Mouse (Mus musculus) brain, embryonic 14.5 days (tissue): ENCODE measurements at regions not wholly inside any gene's neighbourhood (a gene's known extent, or its start where the extent isn't known, plus 50 kb on each side); places are given as distances from the start of the nearest gene placed in this dataset.

Experiments used
- CTCF ChIP-seq: fragments of 200-500 bp; IDR thresholded peaks from 2 replicates; pipeline ENCODE4 v1.5.1; 2012; ENCODE audit warnings: inconsistent platforms, mild to moderate bottlenecking, moderate library complexity, borderline replicate concordance; ENCODE audit not compliant: insufficient read depth, insufficient read length; ENCODE audit errors: extremely low read depth
- POLR2A ChIP-seq: fragments of 200-500 bp; IDR thresholded peaks from 2 replicates; pipeline ENCODE4 v1.6.1; 2012; ENCODE audit warnings: mild to moderate bottlenecking, inconsistent platforms, borderline replicate concordance; ENCODE audit not compliant: poor library complexity, insufficient read depth, insufficient read length, severe bottlenecking; ENCODE audit errors: extremely low read depth

- TF ChIP-seq CTCF (no peak), POLR2A (no peak)
Measured at GRCm38 (mm10) chr2:131704406-131704805, 142.3 kb upstream of the Adra1d start.
